Mouse (Mus musculus) neural tube, embryonic 10.5 days (tissue): Measurements from ENCODE around the gene Sox13.

Experiments used
- DNase-seq: peaks from one replicate; pipeline ENCODE4 v3.0.0-alpha.2; 2017; ENCODE audit warnings: low spot score; ENCODE audit errors: extremely low spot score

The Sox13 gene

GRCm38 (mm10) chr1:133431133-133431532 is 7.0 kb upstream of the Sox13 start:
- no peak for DNase-seq

DNA sequence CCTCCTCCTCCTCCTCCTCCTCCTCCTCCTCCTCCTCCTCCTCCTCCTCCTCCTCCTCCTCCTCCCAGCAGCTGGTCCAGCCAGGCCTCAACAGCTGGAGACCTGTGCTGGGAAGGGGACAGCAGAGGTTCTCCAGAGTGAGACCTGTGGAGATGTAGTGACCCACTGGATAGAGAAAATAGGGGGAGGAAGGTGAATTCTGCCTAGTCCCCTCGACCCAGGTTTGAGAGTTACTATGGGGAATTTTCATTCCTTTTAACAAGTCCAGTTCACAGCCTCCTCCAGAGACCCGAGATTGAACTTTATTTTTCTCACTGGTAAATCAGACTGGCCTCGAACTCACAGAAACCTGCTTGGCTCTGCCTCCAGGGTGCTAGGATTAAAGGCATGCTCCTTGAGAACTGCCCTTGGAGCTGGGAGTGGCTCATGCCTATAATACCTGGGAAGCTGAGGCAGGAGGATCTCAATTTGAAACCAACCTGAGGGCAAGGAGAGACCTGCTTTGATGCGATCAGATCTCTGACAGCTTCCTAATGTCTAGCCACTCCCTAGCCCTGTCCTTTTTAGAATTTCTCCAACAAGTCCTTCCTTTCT is 467 bp upstream of the Sox13 start:
- no peak for DNase-seq

DNA sequence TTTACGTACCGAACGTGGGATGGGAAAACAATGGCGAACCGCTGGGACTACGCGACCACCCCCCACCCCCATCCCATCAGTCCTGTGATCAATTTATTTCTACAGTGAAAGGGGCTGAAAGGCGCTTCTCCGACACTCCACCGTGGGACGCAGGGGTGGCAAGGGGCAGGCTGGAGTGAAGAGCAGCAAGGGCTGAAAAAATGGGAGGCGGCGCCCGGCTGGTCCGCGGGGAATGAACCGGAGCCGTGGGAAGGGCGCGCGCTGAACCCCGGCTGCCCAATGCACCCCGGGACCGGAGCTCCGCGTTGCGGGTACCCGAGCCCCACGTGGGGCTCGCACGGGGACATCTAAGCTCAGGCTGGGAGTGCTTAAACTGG is 1.0 kb downstream of the Sox13 start:
- DNase-seq, result peak; percentile 58

DNA sequence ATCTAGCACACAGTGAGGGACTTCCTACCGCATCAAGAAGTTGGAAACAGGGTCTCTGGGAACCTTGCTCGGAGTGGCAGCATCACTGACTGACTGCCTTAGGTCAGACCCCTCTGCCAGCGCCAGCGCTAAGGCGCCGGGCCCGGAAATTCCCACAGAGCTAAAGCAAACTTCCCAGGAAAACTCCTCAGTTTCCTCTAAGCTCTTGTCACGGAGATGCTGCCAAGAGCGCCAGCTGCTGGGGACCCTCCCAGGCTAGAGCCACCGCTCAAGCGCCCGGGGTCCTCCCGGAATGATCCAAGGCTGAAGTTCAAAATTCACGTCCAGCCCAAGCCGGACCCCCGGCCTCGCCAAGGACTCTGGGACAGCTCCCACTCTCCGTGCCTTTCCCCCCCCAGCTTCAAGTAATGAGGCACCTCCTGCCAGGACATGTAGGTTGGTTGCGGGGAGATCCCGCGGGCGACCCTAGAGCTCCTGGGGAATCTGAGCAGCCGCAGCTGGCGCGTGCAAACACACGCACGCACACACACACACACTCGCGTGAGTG is 1.5 kb downstream of the Sox13 start:
- peak; percentile 73 for DNase-seq

DNA sequence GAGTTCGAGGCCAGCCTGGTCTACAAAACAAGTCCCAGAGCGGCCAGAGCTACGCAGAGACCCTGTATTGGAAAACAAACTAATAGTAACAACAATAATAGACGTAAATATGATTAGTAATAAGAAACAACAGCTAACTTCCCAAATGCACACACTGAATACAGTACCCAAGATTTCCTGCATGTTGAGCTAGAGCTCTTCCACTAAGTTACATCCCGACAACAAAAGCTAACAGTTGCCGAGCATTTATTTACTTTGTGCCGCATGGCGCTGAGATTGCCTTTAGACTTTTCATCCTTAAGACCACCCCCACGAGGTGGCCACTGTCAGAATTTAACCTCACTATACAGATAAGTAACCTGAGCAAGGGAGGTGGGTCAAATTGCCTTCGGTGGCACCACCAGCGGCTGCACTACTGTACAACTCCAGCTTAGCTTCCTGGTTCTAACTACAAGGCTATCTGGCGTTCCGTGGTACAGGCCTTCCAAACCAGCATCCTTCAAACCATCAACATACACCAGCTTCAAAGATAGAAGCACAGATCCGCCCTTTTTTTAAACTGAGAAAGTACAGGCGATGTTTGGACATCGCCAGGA is 2.1 kb downstream of the Sox13 start:
- DNase-seq, result no peak

- DNase-seq, result no peak
These were observed 3.1 kb downstream of the Sox13 start for GRCm38 (mm10) chr1:133421061-133421460.

DNA sequence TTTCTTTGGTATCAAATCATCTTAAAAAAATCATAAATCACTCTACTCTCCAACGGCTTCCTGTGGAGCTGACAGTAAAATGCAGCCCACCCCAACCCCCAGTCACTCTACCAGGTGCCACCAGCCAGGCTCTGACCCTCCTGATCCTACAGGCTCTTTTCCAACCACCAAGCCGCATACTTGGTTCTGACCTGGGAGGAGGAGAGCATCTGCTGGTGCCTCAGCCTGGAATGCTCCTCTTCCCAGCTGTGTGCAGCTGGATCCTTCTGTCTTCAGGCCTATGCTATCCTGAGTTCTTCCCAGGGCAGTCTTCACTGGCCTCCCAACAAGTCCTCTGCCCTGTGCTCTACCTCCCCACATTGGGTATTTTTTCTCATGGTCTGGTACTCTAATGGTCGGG is 3.7 kb downstream of the Sox13 start:
- peak; percentile 16 for DNase-seq

DNA sequence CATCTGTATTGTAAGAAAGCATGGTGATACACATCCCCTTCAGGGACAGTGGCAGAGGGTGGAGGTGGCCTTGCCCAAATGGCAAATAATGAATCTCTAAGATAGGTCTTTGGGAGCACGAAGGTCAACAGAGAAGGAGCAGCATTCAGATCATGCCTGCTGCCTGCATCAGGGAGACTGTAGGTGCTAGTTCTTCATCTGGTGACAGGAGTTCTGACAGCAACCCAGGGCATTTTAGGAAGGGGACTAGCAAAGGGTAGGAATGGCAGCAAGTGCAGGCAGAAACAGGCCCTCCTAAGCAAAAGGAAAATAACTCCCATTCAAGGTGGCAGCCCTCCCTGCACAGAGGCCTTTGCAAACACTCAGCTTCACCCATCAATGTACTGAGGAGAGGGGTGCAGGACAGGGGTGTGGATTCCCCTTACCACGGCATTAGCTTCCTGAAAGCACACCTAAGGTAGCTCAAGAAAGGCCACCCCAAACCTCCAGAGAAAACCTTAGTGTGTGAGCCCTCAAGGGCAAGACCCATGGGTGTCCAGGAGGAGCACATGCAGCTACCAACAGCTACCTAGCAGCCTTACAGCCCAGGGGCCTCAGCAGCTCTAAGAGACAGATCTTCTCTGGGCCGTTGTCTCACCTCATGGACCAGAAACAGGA is 4.9 kb downstream of the Sox13 start:
- DNase-seq, result peak; percentile 12

- peak; percentile 42 for DNase-seq
These were observed 5.9 kb downstream of the Sox13 start for GRCm38 (mm10) chr1:133418164-133418800.

DNA sequence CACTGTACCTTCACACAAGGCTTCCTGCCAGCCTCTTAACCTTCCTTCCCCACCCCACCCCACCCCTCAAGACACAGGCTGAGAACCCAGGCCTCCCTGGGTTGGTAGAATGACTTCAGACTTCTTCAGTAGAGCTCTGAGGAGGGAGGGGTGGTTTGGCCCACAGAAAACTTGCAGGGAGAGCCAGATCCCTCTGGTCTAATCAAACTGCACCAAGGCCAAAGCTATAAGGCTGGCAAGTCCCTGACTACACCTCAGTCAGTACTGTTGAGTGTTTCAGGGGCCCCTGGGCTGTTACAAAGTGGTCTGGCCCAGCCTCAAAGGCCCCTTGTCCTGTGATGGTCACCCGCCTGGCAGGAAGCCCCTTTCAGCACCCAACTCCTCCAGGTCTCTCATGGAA is 6.6 kb downstream of the Sox13 start:
- peak; percentile 21 for DNase-seq

DNA sequence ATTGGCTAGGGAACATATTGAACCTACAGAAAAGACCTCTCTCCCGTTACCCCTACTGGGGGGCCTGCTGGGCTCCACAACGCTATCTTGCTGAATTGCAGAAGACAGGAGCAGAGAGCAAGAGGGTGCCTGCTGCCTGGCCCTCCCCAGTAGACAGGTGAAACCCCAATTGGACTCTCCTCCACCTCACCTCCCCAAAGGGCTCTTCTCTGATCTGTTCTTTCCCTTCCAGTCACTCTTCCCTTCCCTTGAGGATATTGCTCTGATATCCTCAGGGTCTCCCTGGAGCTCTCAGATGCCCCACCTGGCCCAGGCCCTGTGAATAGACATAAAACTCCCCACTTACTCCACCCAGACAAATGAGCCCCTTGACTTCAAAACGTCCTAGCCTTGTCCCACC is 7.1 kb downstream of the Sox13 start:
- peak; percentile 11 for DNase-seq

GRCm38 (mm10) chr1:133416472-133416871 is 7.7 kb downstream of the Sox13 start:
- DNase-seq, result peak; percentile 12

GRCm38 (mm10) chr1:133415505-133415904 is 8.7 kb downstream of the Sox13 start:
- DNase-seq, result no peak

DNA sequence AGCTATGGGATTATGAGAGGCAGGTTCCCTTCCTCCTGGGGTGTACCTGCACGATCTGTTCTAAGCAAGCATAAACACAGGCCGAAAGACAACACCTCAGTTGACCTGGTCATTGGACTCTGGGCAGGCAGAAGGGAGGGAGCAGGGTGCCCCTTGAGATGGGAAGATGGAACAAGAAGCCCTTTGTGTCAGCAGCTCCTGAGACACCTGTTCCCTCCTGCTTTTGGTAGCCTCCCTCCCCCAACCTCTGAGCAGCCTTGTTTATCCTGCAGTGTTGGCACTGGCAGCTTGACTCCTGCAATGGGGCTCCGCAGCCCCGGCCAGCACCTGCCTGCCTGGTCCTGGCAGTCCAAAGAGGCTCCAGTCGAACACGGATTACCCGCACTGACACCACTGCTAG is 9.1 kb downstream of the Sox13 start:
- DNase-seq, result no peak

- DNase-seq, result no peak
These were observed 11.2 kb downstream of the Sox13 start for GRCm38 (mm10) chr1:133412941-133413340.

- DNase-seq, result no peak
These were observed 12.6 kb downstream of the Sox13 start for GRCm38 (mm10) chr1:133411506-133412147.

DNA sequence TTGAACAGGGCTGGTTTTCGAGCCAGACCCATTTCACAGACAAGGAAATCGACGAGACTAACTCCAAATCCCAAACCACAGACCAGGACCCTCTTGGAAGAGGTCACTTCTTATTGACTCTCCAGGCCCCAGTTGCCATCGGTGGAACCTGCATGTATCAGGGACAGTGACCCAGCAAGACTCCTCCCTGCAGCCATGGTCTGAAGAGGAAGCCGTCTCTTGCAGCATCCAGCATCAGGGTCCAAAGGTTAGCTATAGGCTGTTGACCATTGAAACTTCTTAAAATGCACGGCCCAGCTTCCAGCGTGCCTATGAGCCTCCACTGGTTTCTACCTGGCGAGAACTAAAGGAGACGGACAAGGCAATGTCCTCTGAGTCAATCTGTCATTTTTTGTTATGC is 14.4 kb downstream of the Sox13 start:
- no peak for DNase-seq

- DNase-seq, result peak; percentile 85
These were observed 15.2 kb downstream of the Sox13 start for GRCm38 (mm10) chr1:133408880-133409516.

DNA sequence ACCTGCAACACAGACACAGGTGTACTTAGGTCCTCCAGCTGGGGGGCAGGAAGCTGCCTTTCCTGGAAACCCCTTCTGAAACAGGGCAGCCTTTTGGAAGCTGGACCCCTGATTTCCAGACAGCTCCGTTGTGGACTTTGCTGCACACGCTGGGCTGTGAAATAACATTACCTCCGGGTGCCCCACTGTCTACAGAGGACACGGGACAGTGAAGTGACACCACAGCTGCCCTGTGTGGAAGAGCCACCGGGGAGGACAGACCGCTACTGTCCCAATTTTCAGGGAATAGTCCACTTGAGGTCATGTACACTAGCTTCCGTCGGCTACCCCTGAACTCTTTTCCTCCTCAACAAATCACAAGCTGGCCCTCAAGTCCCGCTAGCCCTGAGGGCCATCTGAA is 15.9 kb downstream of the Sox13 start:
- no peak for DNase-seq

DNA sequence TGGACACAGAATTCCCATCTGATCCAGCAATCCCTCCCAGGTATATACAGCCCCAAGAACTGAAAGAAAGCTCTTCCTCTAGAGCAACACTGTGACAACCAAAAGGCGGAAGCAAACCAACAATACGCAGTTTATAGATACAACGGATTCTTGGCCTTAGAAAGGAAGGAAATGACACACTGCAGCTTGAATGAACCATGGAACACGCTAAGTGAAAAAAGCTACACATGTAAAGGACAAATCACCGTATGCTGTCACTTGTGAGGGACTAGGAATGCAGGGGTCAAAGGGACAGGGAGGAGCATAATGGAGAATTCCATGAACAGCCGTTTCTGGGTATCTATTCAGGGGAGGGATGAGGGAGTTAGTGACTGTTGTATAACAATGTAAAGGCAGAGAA is 16.7 kb downstream of the Sox13 start:
- DNase-seq, result no peak

DNA sequence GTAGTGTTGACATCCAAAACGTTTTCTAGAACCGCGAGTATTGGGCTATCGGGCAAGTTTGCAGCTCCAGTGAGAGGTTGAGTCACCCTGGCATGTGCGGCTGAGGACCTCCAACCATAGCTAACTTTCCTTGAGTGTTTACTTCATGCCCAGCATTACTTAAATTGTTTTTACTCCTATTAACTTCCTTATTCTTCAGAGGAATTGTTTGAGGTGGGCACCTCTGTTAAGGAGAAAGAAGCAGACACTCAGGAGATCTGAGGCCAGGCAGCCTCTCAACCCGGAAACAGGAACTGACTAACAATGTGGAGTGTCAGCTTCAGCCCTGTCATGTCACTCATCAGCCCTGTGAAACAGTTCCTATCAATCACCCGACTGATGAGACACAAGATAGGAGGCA is 17.6 kb downstream of the Sox13 start:
- no peak for DNase-seq
